Mouse (Mus musculus) small intestine, adult 2 months (tissue): Measurements from ENCODE around the gene Tma7. TPM values are rescaled to one million over a fixed set of nuclear protein-coding genes. Genes with fewer than 3 reads are reported as not detected.

Experiments
- H3K27ac ChIP-seq: fragments of 200-500 bp; 2 replicates; pipeline ENCODE4 v1.5.1; 2012; ENCODE audit warnings: low read depth, low read length, control low read depth, inconsistent platforms; ENCODE audit not compliant: insufficient read depth
- H3K27me3 ChIP-seq: fragments of 200-500 bp; 2 replicates; pipeline ENCODE4 v1.6.1; 2012; ENCODE audit warnings: mild to moderate bottlenecking, moderate library complexity, low read length, inconsistent platforms; ENCODE audit not compliant: control insufficient read depth, insufficient read depth
- H3K36me3 ChIP-seq: fragments of 200-500 bp; 2 replicates; pipeline ENCODE4 v1.6.1; 2012; ENCODE audit warnings: mild to moderate bottlenecking, low read length, control low read depth, inconsistent platforms; ENCODE audit not compliant: control insufficient read depth, insufficient read depth
- H3K4me1 ChIP-seq: fragments of 200-500 bp; 2 replicates; pipeline ENCODE4 v1.6.1; 2012; ENCODE audit warnings: low read length, inconsistent platforms, mixed read lengths; ENCODE audit not compliant: control insufficient read depth, insufficient read depth, insufficient read length
- H3K4me3 ChIP-seq: fragments of 200-500 bp; 2 replicates; pipeline ENCODE4 v1.5.1; 2012; ENCODE audit warnings: low read depth, mild to moderate bottlenecking, control low read depth, inconsistent platforms, low read length, moderate library complexity
- CTCF ChIP-seq: fragments of 200-500 bp; IDR thresholded peaks from 2 replicates; pipeline ENCODE4 v1.5.1; 2012; ENCODE audit warnings: low read depth, mild to moderate bottlenecking, control low read depth, inconsistent platforms, low read length, moderate library complexity, mixed read lengths; ENCODE audit not compliant: insufficient replicate concordance, insufficient read length; ENCODE audit errors: extremely low read depth
- POLR2A ChIP-seq: fragments of 200-500 bp; IDR thresholded peaks from 2 replicates; pipeline ENCODE4 v1.6.1; 2012; ENCODE audit warnings: low read depth, mild to moderate bottlenecking, control low read depth, inconsistent platforms, low read length, moderate library complexity
- WGBS: fragments of 180-500 bp; shearing (Covaris S2); methylation state at CpG from one replicate; pipeline ENCODE4 v1.1.7; 2018; 5-methylcytosine and 5-hydroxymethylcytosine counted together
- polyA plus RNA-seq: library from polyadenylated mRNA; depleted of rRNA; stranded (reverse); fragments of >200 nt; gene quantifications from 2 replicates; pipeline ENCODE4 v1.2.3, GENCODE M21; 2012

Tma7 gene
- polyA plus RNA-seq, 1 experiment, result 1.6 TPM

- TF ChIP-seq POLR2A, result peak; percentile 63; the same call in 1 of the 2 replicates
- TF ChIP-seq CTCF, result peak; percentile 17; the same call in 1 of the 2 replicates
- peaks cover 25% of the 10 kb centered on the region for H3K4me1 ChIP-seq
- H3K27ac ChIP-seq, result peak overlapping the region; percentile 76
- 1% methylated on average over 7 of the region's 7 CpGs for WGBS
- no peaks in the 10 kb centered on the region for H3K27me3 ChIP-seq
- H3K4me3 ChIP-seq, result peak overlapping the region; percentile 59
- peaks cover 20% of the 10 kb centered on the region for H3K36me3 ChIP-seq
Measured at GRCm38 (mm10) chr9:109054712-109055111, 27.7 kb downstream of the Tma7 start.

GRCm38 (mm10) chr9:109053851-109054250 lies 28.5 kb downstream of the Tma7 start:
- peak overlapping the region; percentile 24 for H3K27ac ChIP-seq
- TF ChIP-seq POLR2A (no peak), CTCF (no peak)
- H3K4me1 ChIP-seq, result peaks cover 27% of the 10 kb centered on the region
- H3K27me3 ChIP-seq, result no peaks in the 10 kb centered on the region
- H3K36me3 ChIP-seq, result peaks cover 20% of the 10 kb centered on the region
- WGBS, result 77% methylated on average over 6 of the region's 6 CpGs
- H3K4me3 ChIP-seq, result peak overlapping the region; percentile 24; the same call in 1 of the 2 replicates

GRCm38 (mm10) chr9:109053366-109053765 lies 29.0 kb downstream of the Tma7 start:
- 74% methylated on average over 3 of the region's 3 CpGs for WGBS
- peak overlapping the region; percentile 60 for H3K4me3 ChIP-seq
- H3K27ac ChIP-seq, result peak overlapping the region; percentile 94

GRCm38 (mm10) chr9:109052490-109053260 lies 29.7 kb downstream of the Tma7 start:
- TF ChIP-seq POLR2A (no peak), CTCF (no peak)
- Histone ChIP-seq H3K4me3 (peak overlapping the region; percentile 60), H3K27me3 (no peaks in the 10 kb centered on the region), H3K4me1 (peaks cover 16% of the 10 kb centered on the region), H3K36me3 (peaks cover 18% of the 10 kb centered on the region), H3K27ac (peak overlapping the region; percentile 94)
- 87% methylated on average over 9 of the region's 9 CpGs for WGBS

More at GRCm38 (mm10) chr9:109053366-109053765, 29.0 kb downstream of the Tma7 start:
- Histone ChIP-seq H3K36me3 (peaks cover 21% of the 10 kb centered on the region), H3K4me1 (peaks cover 23% of the 10 kb centered on the region), H3K27me3 (no peaks in the 10 kb centered on the region)
- TF ChIP-seq POLR2A (no peak), CTCF (no peak)

- 83% methylated on average over 10 of the region's 10 CpGs for WGBS
- H3K4me1 ChIP-seq, result peaks cover 16% of the 10 kb centered on the region
- H3K36me3 ChIP-seq, result peaks cover 12% of the 10 kb centered on the region
- TF ChIP-seq CTCF (no peak), POLR2A (no peak)
- no peaks in the 10 kb centered on the region for H3K27me3 ChIP-seq
- peak overlapping the region; percentile 58 for H3K4me3 ChIP-seq
- peak overlapping the region; percentile 94 for H3K27ac ChIP-seq
Measured at GRCm38 (mm10) chr9:109051651-109052489, 30.5 kb downstream of the Tma7 start.

- peak overlapping the region; percentile 58 for H3K4me3 ChIP-seq
- H3K4me1 ChIP-seq, result peaks cover 12% of the 10 kb centered on the region
- WGBS, result 85% methylated on average over 13 of the region's 13 CpGs
- peaks cover 4% of the 10 kb centered on the region; the same call in 1 of the 2 replicates for H3K36me3 ChIP-seq
- no peaks in the 10 kb centered on the region for H3K27me3 ChIP-seq
- TF ChIP-seq CTCF (no peak), POLR2A (no peak; the same call in 1 of the 2 replicates)
- H3K27ac ChIP-seq, result peak overlapping the region; percentile 94
Measured at GRCm38 (mm10) chr9:109051011-109051501, 31.3 kb downstream of the Tma7 start.

GRCm38 (mm10) chr9:109050674-109050997 lies 31.8 kb downstream of the Tma7 start:
- 44% methylated on average over 3 of the region's 3 CpGs for WGBS
- H3K36me3 ChIP-seq, result 0 out of 2 replicates have a peak, but pooled peaks cover 2% of the 10 kb centered on the region
- H3K4me1 ChIP-seq, result peaks cover 12% of the 10 kb centered on the region
- no peaks in the 10 kb centered on the region for H3K27me3 ChIP-seq
- TF ChIP-seq POLR2A (no peak), CTCF (no peak)
- no peak overlapping the region for H3K4me3 ChIP-seq
- peak overlapping the region; percentile 39 for H3K27ac ChIP-seq
